Mouse (Mus musculus): ENCODE measurements around the gene Dip2b. TPM values are rescaled to one million over a fixed set of nuclear protein-coding genes. Genes with fewer than 3 reads are reported as not detected.

Dip2b gene
- total RNA-seq (2021), result 10 to 100 TPM; 53.8 to 54.2 TPM
- long read RNA-seq, experiment 1, full-length matches to known transcripts, result 1 of 8 reads
- long read RNA-seq, experiment 1, partial matches to known transcripts, result 3 of 8 reads
- long read RNA-seq, experiment 1, other reads (novel, unspliced or antisense), result 4 of 8 reads
- long read RNA-seq, experiment 2, full-length matches to known transcripts, result 2 of 19 reads
- long read RNA-seq, experiment 2, partial matches to known transcripts, result 4 of 19 reads
- long read RNA-seq, experiment 2, other reads (novel, unspliced or antisense), result 13 of 19 reads

GRCm38 (mm10) chr15:100038470-100038971 lies at the start of gene Dip2b:
Gene Dip2b (plus strand): TSS chr15:100038664.
- peak; percentile 96 for DNase-seq (ENCODE audit: low spot score in 2 of 2)

GRCm38 (mm10) chr15:99993100-99993499 lies 45.4 kb upstream of the Dip2b start:
- DNase-seq (ENCODE audit: low spot score in 2 of 2), result no peak

- no peak for DNase-seq (ENCODE audit: low spot score in 2 of 2)
Measured at GRCm38 (mm10) chr15:99997114-99997804, 41.2 kb upstream of the Dip2b start.

- no peak for DNase-seq (ENCODE audit: low spot score in 2 of 2)
Measured at GRCm38 (mm10) chr15:99999390-99999789, 39.1 kb upstream of the Dip2b start.

- no peak for DNase-seq (ENCODE audit: low spot score in 2 of 2)
Measured at GRCm38 (mm10) chr15:100004677-100005273, 33.7 kb upstream of the Dip2b start.

GRCm38 (mm10) chr15:100006180-100006579 lies 32.3 kb upstream of the Dip2b start:
- no peak for DNase-seq (ENCODE audit: low spot score in 2 of 2)

- no peak for DNase-seq (ENCODE audit: low spot score in 2 of 2)
Measured at GRCm38 (mm10) chr15:100018280-100018899, 20.1 kb upstream of the Dip2b start.

GRCm38 (mm10) chr15:100021175-100021574 lies 17.3 kb upstream of the Dip2b start:
- no peak for DNase-seq (ENCODE audit: low spot score in 2 of 2)

- DNase-seq (ENCODE audit: low spot score in 2 of 2), result peak in 1 of 2 experiments; percentile 63
Measured at GRCm38 (mm10) chr15:100022923-100023322, 15.5 kb upstream of the Dip2b start.

GRCm38 (mm10) chr15:100025076-100025834 lies 13.2 kb upstream of the Dip2b start:
- peak in 1 of 2 experiments; percentile 24 for DNase-seq (ENCODE audit: low spot score in 2 of 2)

GRCm38 (mm10) chr15:100028133-100028532 lies 10.3 kb upstream of the Dip2b start:
- no peak for DNase-seq (ENCODE audit: low spot score in 2 of 2)

- no peak for DNase-seq (ENCODE audit: low spot score in 2 of 2)
Measured at GRCm38 (mm10) chr15:100029497-100029896, 9.0 kb upstream of the Dip2b start.

- DNase-seq (ENCODE audit: low spot score in 2 of 2), result no peak
Measured at GRCm38 (mm10) chr15:100029900-100030299, 8.6 kb upstream of the Dip2b start.

- no peak for DNase-seq (ENCODE audit: low spot score in 2 of 2)
Measured at GRCm38 (mm10) chr15:100032546-100032945, 5.9 kb upstream of the Dip2b start.

GRCm38 (mm10) chr15:100039001-100039701 lies 687 bp downstream of the Dip2b start:
- peak; percentile 47 to 51 for DNase-seq (ENCODE audit: low spot score in 2 of 2)

- DNase-seq (ENCODE audit: low spot score in 2 of 2), result peak in 1 of 2 experiments; percentile 29
Measured at GRCm38 (mm10) chr15:100040541-100041266, 2.2 kb downstream of the Dip2b start.

- no peak for DNase-seq (ENCODE audit: low spot score in 2 of 2)
Measured at GRCm38 (mm10) chr15:100041267-100042047, 3.0 kb downstream of the Dip2b start.

GRCm38 (mm10) chr15:100042048-100042400 lies 3.6 kb downstream of the Dip2b start:
- DNase-seq (ENCODE audit: low spot score in 2 of 2), result no peak

- DNase-seq (ENCODE audit: low spot score in 2 of 2), result no peak
Measured at GRCm38 (mm10) chr15:100045576-100045975, 7.1 kb downstream of the Dip2b start.

All from layer of hippocampus, postnatal 14 days (tissue).